8 mouse cellular contexts compared by ENCODE assay signal in genomic region chr11:58323570-58324340, GRCm38 (mm10). TPM values are rescaled to one million over a fixed set of nuclear protein-coding genes. Genes with fewer than 3 reads are reported as not detected.
A peak's percentile ranks its signal among the peaks of the same experiment; 100 is the strongest.
DNase-seq lines count a peak whose midpoint lies in the region; ATAC-seq and TF ChIP-seq lines count a peak whose summit lies in the region.

No protein-coding gene starts in this region.

- peaks cover 5% of the 10 kb centered on the region; the same call in 1 of the 2 replicates for H3K4me1 ChIP-seq in lung, adult 2 months (ENCODE audit: control insufficient read depth, insufficient read depth, low read length)
- H3K4me1 ChIP-seq in hindbrain, embryonic 16.5 days (ENCODE audit: control insufficient read depth, insufficient read depth, low read depth, low read length), result peaks cover 16% of the 10 kb centered on the region
- peaks cover 24% of the 10 kb centered on the region for H3K4me1 ChIP-seq in midbrain, embryonic 16.5 days (ENCODE audit: control insufficient read depth, insufficient read depth, low read length)

- TF ChIP-seq CTCF in lung, adult 2 months (IDR thresholded peaks at IDR 0.05; ENCODE audit: insufficient read depth, low read length), result no peak

- peak overlapping the region; percentile 81 for H3K4me2 ChIP-seq in hindbrain, embryonic 16.5 days (ENCODE audit: low read length)
- peak overlapping the region; percentile 92 for H3K4me2 ChIP-seq in midbrain, embryonic 16.5 days (ENCODE audit: low read length)

- 7% methylated on average over 24 of the region's 24 CpGs for WGBS in lung, adult 2 months
- 13% methylated on average over 24 of the region's 24 CpGs for WGBS in hindbrain, embryonic 16.5 days
- WGBS in midbrain, embryonic 16.5 days, result 11% methylated on average over 24 of the region's 24 CpGs

- H3K36me3 ChIP-seq in hindbrain, embryonic 16.5 days (ENCODE audit: control insufficient read depth, insufficient read depth, low read length), result peaks cover 10% of the 10 kb centered on the region
- peaks cover 8% of the 10 kb centered on the region for H3K36me3 ChIP-seq in midbrain, embryonic 16.5 days (ENCODE audit: control insufficient read depth, insufficient read depth, low read length)

- peak overlapping the region; percentile 73 for H3K4me3 ChIP-seq in lung, adult 2 months (replicated peaks; ENCODE audit: extremely low read depth, low read depth, low read length)
- H3K4me3 ChIP-seq in hindbrain, embryonic 16.5 days (ENCODE audit: low read length), result peak overlapping the region; percentile 79
- H3K4me3 ChIP-seq in midbrain, embryonic 16.5 days (ENCODE audit: low read depth, low read length), result peak overlapping the region; percentile 62

- H3K9ac ChIP-seq in hindbrain, embryonic 16.5 days (ENCODE audit: low read depth, low read length), result peak overlapping the region; percentile 89
- peak overlapping the region; percentile 82 for H3K9ac ChIP-seq in midbrain, embryonic 16.5 days (ENCODE audit: low read depth, low read length)

- peak overlapping the region; percentile 97 for H3K27ac ChIP-seq in hindbrain, embryonic 16.5 days (ENCODE audit: low read depth, low read length)
- H3K27ac ChIP-seq in midbrain, embryonic 16.5 days (ENCODE audit: low read length), result peak overlapping the region; percentile 91

- DNase-seq in lung, adult 2 months, result no peak
- no peak for DNase-seq in lung, postnatal 14 days
- DNase-seq in c-Kit-positive CD71-positive TER-119-positive erythroid progenitor cells, embryonic 14.5 days (ENCODE audit: low spot score), result peak; percentile 53
- DNase-seq in adipocyte (ENCODE audit: low spot score), result no peak
- no peak for DNase-seq in left cerebral cortex, adult 11 months (ENCODE audit: low spot score)
- no peak for DNase-seq in testis, postnatal 10 days (ENCODE audit: low spot score)

- no peaks in the 10 kb centered on the region for H3K27me3 ChIP-seq in hindbrain, embryonic 16.5 days (replicated peaks; ENCODE audit: control insufficient read depth, insufficient read depth, low read length)
- H3K27me3 ChIP-seq in midbrain, embryonic 16.5 days (ENCODE audit: control insufficient read depth, insufficient read depth, low read depth, low read length), result no peaks in the 10 kb centered on the region

- no peaks in the 10 kb centered on the region for H3K9me3 ChIP-seq in hindbrain, embryonic 16.5 days (ENCODE audit: control insufficient read depth, low read length)
- no peaks in the 10 kb centered on the region for H3K9me3 ChIP-seq in midbrain, embryonic 16.5 days (replicated peaks; ENCODE audit: control insufficient read depth, low read length, poor library complexity, severe bottlenecking)

- ATAC-seq in hindbrain, embryonic 16.5 days, result no peak
- ATAC-seq in midbrain, embryonic 16.5 days, result no peak; the same call in 1 of the 2 replicates

- TF ChIP-seq POLR2A in lung, adult 2 months (IDR thresholded peaks at IDR 0.05; ENCODE audit: borderline replicate concordance, extremely low read depth, low read depth, low read length), result no peak

RNA-seq across cellular contexts. Expression of gene Zfp672, which starts 6.4 kb away (rescaled TPM):
- 30.2 and 30.6 TPM in 2 replicates for polyA plus RNA-seq in lung, adult 2 months (2012; rRNA removed)
- 38.2 and 38.6 TPM in 2 replicates for polyA plus RNA-seq in hindbrain, embryonic 16.5 days (2015; fragmentation: Nextera tagmentation; extraction: Ambion mirVana)
- polyA plus RNA-seq in midbrain, embryonic 16.5 days (2015; fragmentation: Nextera tagmentation; extraction: Ambion mirVana), result 37.1 and 40.2 TPM in 2 replicates

RNA-seq across cellular contexts. Expression of gene Sh3bp5l, which starts 6.8 kb away (rescaled TPM):
- 29.4 and 36.5 TPM in 2 replicates for polyA plus RNA-seq in lung, adult 2 months (2012; rRNA removed)
- polyA plus RNA-seq in hindbrain, embryonic 16.5 days (2015; fragmentation: Nextera tagmentation; extraction: Ambion mirVana), result 48.0 and 50.6 TPM in 2 replicates
- polyA plus RNA-seq in midbrain, embryonic 16.5 days (2015; fragmentation: Nextera tagmentation; extraction: Ambion mirVana), result 52.4 and 53.2 TPM in 2 replicates

RNA-seq across cellular contexts. Expression of gene Zfp692, which starts 16.9 kb away (rescaled TPM):
- polyA plus RNA-seq in lung, adult 2 months (2012; rRNA removed), result 17.0 and 24.1 TPM in 2 replicates
- polyA plus RNA-seq in hindbrain, embryonic 16.5 days (2015; fragmentation: Nextera tagmentation; extraction: Ambion mirVana), result 29.2 and 30.1 TPM in 2 replicates
- polyA plus RNA-seq in midbrain, embryonic 16.5 days (2015; fragmentation: Nextera tagmentation; extraction: Ambion mirVana), result 32.2 and 32.4 TPM in 2 replicates

RNA-seq across cellular contexts. Expression of gene 4930438A08Rik, which starts 49.2 kb away (rescaled TPM):
- polyA plus RNA-seq in lung, adult 2 months (2012; rRNA removed), result 0.12 TPM in 1 of 2 replicates, not detected in the other
- 0.11 TPM in 1 of 2 replicates, not detected in the other for polyA plus RNA-seq in hindbrain, embryonic 16.5 days (2015; fragmentation: Nextera tagmentation; extraction: Ambion mirVana)
- not detected in 2 replicates for polyA plus RNA-seq in midbrain, embryonic 16.5 days (2015; fragmentation: Nextera tagmentation; extraction: Ambion mirVana)

RNA-seq across cellular contexts. Expression of gene Lypd8, which starts 55.1 kb away (rescaled TPM):
- polyA plus RNA-seq in lung, adult 2 months (2012; rRNA removed), result 0.71 and 47.1 TPM in 2 replicates
- not detected in 2 replicates for polyA plus RNA-seq in hindbrain, embryonic 16.5 days (2015; fragmentation: Nextera tagmentation; extraction: Ambion mirVana)
- not detected in 2 replicates for polyA plus RNA-seq in midbrain, embryonic 16.5 days (2015; fragmentation: Nextera tagmentation; extraction: Ambion mirVana)
